Mouse (Mus musculus) small intestine, adult 2 months (tissue): Measurements from ENCODE around the gene Jmy.

Experiments
- CTCF ChIP-seq: fragments of 200-500 bp; IDR thresholded peaks from 2 replicates; pipeline ENCODE4 v1.5.1; 2012; ENCODE audit warnings: low read depth, mild to moderate bottlenecking, control low read depth, inconsistent platforms, low read length, moderate library complexity, mixed read lengths; ENCODE audit not compliant: insufficient replicate concordance, insufficient read length; ENCODE audit errors: extremely low read depth
- POLR2A ChIP-seq: fragments of 200-500 bp; IDR thresholded peaks from 2 replicates; pipeline ENCODE4 v1.6.1; 2012; ENCODE audit warnings: low read depth, mild to moderate bottlenecking, control low read depth, inconsistent platforms, low read length, moderate library complexity

GRCm38 (mm10) chr13:93496977-93497376 is 2.6 kb downstream of the Jmy start:
- TF ChIP-seq POLR2A (no peak), CTCF (no peak)
